Mouse (Mus musculus) gastrocnemius, postnatal 36 days (tissue): ENCODE results near the gene Mbd3. TPM values are rescaled to one million over a fixed set of nuclear protein-coding genes. Genes with fewer than 3 reads are reported as not detected.

Experiments used
- DNase-seq, 2 experiments: peaks; one replicate each; pipeline ENCODE4 v3.0.0; 2022
- intact Hi-C: fragments of 180-260 bp; cut with DNase I; formaldehyde crosslinking; loops from one replicate; pipeline ENCODE4 v1.15.1; 2025
- total RNA-seq, 2 experiments: library from RNA; stranded (reverse); gene quantifications; 2 replicates each; pipeline ENCODE4 v1.2.3; 2021

Mbd3 gene
- total RNA-seq, 2 experiments from 2014 or later: 95.1 to 99.9 TPM

- DNase-seq: no peak
- intact Hi-C loops: no loop called here
Measured at GRCm38 (mm10) chr10:80399973-80400703, 788 bp upstream of the Mbd3 start.

- intact Hi-C loops: no loop called here
- DNase-seq: peak; percentile 98 to 99
Measured at GRCm38 (mm10) chr10:80398719-80399190, 595 bp downstream of the Mbd3 start.

DNA sequence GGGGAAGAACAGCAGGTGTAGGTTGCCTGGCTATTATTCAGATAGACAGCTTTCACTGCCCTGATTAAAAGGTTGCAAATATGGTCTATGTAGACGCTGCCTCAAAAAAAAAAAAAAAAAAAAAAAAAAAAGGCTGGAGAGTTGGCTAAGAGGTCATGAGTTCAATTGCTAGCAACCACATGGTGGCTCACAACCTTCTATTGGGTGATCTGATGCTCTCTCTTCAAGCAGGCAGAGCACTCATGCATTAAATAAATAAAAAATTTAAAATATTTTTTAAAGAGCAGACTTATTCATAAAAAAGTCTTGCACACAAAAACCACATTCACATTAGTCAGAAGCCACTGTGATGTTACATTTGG lies 1.2 kb downstream of the Mbd3 start:
- intact Hi-C loops: no loop called here

GRCm38 (mm10) chr10:80397524-80398173 lies 1.7 kb downstream of the Mbd3 start:
- no peak for DNase-seq
- intact Hi-C loops: no loop called here

More for the DNA sequence above, 1.2 kb downstream of the Mbd3 start:
- no peak for DNase-seq

DNA sequence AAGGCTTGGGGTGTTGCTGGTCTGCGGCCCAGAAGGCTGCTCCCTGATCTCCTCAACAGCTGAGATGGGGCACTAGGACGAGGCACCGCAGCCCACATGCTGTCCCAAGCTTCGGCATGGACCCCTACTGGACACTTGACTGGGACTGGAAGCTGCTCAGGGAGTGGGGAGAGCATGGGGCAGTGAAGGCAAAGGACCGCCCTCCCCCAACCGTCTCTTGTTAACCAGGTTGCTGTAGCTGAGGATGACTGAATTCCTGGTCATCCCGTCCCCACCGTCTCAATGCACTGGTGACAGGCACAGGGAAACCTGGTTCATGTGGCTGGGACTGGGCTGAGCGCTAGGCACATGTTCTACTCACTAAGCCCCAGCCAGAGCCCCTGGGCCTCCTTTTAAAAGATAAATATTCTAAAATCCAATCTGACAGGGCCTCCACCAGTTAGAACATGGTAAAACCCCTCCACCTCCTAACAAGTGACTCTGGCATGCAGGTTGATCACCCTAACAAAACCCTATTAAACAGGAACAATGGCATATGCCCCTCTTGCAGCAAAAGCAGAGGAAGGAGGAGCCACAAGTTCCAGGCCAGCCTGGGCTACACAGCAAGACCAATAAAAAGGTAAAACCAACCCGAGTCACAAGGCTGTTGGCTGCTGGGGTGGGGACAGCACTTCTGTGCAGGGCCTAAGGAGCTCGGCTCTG lies 2.4 kb downstream of the Mbd3 start:
- no peak for DNase-seq
- intact Hi-C loops: no loop called here

DNA sequence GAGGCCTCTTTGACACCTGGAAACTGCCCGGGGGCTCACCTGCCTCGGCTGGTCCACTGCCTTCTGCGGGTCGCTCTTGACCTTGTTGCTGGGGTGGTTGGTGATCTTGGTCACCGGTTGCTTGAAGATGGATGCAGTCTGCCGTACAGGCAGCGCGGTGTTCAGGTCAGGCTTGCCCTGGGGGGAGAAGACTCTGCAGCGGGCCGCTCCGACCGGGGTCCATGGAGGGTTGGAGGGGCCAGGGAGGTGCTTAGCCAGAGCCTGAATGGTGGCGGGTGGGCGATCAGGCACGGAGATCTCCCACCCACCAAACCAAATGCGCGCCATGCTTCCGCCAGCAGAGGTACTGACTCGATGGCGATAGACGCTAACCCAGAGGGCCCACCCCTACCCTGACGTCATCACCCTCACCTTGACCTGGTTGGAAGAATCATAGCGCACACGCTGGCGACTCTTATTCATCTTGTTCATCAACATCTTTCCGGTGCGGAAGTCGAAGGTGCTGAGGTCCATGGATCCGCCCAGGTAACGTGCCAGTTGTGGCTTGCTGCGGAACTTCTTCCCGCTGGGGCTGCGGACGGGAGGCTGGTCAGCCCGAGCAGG lies 4.2 kb downstream of the Mbd3 start:
- intact Hi-C loops: no loop called here
- DNase-seq: no peak

GRCm38 (mm10) chr10:80392687-80393086 lies 6.7 kb downstream of the Mbd3 start:
- no peak for DNase-seq
- intact Hi-C loops: no loop called here

- no peak for DNase-seq
- intact Hi-C loops: no loop called here
Measured at GRCm38 (mm10) chr10:80390697-80391096, 8.7 kb downstream of the Mbd3 start.

DNA sequence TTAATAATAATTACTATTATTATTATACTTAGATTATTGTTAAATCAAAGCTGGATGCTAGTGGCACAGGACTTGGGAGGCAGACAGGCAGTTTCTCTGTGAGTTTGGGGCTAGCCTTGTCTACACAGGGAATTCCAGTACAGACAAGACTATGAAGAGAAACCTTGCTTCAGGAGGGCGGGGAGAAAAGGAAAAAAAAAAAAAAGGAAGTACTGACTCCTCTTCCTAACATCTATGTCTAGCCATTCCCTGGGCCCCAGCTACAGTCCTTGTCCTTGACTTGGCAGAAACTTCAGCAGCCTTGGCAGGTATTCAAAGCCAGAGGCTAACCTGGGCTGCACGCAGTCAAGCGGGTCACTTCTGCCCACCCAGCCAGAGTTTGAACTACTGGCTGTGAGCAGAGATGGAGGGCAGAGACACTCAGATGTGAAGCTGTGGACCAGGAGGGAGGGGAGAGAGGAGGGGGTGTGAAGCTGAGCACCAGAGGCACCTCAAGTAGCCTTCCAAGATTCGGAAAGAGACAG lies 10.1 kb downstream of the Mbd3 start:
- intact Hi-C loops: no loop called here
- no peak for DNase-seq

DNA sequence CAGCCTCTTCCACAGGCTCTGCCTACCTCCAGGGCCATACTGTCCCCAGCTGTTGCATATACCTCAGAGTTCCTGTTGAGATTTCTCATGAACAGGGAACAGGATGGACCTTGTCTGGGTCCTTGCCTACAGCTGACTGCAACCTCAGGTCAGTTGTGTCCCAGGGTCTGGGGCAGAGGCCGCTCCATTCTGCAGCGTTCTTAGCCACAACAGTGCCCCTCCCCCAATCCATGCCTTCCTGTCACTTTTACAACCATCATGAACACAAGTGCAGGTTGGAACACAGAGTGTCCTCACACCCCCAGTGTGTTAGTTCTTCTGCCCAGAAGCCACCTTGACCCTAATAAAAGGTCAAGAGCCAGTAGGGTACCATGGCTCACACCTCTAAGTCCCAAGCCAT lies 10.6 kb downstream of the Mbd3 start:
- DNase-seq: no peak
- intact Hi-C loops: no loop called here

DNA sequence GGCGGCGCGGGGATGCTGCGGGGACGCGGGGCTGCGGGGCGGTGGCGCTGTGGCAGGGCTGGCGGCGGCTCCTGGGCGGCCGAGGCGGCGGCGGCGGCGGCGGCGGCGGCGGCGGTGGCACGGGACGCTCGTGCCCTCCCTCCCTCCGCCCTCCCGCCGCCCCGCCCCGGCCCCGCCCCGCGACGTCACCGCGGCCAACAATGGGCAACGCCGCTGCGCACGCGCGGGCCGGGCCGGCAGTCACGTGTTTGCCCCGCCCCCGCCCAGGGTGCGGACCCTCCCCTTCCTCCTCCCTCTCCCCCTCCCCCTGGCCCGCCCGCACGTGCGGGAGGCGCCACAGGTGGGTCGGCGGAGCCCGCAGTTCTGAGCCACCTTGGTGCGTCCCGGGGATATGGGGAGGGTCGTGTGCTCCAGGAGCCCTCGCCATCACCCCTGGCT lies 11.8 kb downstream of the Mbd3 start, which contains the start of gene Mex3d:
Mex3d (minus strand) TSS at position 138 of the 438 bp plus-strand sequence.
- DNase-seq: peak; percentile 76 to 88
- intact Hi-C loops: no loop called here

- DNase-seq: no peak
- intact Hi-C loops: no loop called here
Measured at GRCm38 (mm10) chr10:80386735-80387471, 12.4 kb downstream of the Mbd3 start.

DNA sequence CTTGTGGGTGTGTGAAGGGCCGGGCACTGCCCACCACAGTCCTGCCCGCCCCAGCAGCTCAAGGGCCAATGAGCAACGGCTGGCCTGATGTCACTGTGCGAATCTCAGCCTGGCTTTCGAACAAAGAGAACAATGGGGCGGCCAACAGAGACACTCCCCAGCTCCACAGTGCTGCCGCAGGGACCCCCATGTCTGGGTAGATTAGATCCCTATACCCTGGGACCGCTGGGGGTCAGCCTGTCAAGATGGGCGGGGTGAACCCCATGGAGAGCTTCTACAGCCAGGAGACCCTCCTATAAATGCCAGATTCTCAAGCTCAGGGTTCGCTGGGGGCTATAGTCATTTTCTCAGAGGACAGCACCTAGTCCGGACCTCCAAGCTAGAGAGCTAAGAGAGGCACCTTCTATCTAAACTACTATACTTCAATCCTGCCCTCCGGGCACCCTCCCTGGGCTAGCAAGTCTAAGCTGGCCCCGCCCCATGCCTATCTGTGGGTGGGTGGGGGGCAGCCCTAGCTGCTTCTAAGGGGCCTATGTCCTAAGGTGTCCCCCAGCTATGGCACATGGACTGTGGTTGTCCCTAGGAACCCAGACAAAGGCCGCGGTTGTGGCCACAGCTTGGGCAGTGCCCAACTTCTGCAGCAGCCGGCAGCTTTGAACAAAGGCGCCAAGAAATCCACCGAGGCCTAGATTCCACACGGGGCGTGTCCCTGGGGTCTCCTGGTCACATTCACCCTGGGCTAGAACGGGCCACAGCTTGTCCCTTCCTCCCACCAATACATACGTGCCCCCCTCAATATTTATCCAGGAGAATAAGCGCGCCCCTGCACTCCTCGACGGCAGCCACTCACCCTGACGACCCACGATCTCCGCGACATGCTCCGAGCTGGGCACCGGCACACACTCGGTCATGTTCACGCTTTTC lies 13.3 kb downstream of the Mbd3 start:
- intact Hi-C loops: no loop called here
- DNase-seq: no peak

DNA sequence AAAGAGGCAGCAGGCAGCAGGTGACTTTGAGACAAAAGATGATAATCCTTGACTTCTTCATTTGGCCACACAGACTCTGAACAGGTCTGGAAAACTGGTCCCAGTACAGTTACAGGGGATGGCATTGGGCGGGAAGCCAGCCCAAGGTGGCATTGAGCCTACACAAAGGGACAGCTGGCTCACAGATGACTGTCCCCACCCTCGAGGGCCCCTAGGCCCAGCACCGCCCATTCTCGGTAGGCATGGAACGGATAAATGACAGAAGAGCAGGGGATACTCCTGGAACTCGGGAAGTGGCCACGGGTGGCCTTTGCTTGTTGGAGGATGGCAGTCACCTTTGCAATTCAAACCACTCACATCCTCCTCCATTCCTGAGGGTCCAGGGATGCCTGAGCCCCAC lies 14.0 kb downstream of the Mbd3 start:
- intact Hi-C loops: no loop called here
- DNase-seq: no peak

GRCm38 (mm10) chr10:80384709-80385108 lies 14.6 kb downstream of the Mbd3 start:
- no peak for DNase-seq
- intact Hi-C loops: no loop called here

DNA sequence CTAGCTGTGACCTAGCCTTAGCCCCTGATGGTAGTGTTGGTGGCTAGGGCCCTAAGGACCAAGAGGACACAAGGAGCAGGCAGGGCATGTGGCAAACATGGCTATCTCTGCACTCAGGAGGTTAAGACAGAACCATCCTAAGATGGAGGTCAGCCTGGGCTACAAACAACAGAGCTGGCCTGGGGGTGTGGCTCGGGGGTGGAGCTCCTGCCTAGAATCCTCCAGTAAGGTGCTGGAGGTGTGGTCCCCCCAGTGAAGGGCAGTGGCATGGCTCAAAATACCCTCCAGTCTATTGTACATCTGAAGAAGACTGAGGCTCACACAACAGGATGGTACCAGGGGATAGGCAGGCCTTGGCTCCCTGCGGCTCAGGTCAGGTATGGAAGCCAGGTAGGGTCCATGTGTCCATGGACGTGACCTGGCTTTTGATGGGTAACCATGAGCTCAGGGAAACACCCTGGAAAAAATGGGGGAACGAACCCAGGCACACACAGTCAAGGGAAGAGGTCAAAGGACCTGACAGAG lies 15.2 kb downstream of the Mbd3 start:
- DNase-seq: no peak
- intact Hi-C loops: no loop called here

DNA sequence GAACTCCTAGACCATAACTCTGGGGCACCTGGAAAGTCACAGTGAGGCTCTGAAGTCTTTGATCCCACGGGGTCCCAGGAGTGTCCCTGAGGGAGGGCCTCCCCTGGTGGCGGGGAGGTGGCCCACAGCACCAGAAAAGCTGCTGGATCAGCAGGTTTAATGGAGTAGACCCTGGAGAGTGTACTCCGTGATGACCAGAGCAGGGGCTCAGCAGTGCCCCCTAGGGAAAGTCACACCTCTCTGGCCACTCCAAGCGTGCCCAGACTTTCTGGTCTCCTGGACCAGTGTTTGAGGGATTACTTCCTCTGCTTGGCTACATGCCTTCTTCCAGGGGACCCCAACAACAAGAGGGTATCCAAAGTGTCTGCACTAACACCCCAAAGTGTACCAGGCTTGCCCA lies 15.9 kb downstream of the Mbd3 start:
- DNase-seq: no peak
- intact Hi-C loops: no loop called here

DNA sequence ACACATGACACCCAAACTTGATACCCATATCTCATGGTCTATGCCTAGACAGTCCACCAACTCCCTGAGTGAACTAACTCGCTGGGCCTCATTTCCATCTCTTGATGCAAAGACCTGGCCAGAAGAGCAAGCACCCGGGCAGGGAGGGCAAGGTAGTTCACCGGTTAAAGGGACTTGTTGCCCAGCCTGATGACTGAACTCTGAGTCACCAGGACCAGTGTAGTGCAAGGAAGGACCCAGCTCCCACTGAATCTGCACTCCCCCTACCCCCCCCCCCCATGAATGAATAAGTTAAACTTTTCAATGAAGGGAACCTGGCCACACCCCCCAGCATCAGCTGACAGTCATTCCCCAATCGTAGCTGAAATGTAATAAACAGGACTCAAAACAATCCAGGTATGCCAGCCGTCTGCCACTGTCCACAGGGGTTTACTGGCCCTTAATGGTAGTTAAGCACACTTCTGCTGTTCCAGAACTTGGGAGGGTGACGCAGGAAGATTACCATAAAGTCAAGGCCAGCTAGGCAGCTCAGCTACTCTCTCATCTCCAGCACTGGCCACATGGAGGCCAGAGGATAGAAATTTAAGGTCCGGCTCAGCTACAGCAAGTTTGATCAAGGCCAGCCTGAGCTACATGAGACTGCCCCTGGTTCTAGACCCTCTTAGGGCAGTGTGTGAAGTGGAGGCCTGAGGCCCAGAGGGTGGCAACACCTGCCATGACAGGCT lies 16.5 kb downstream of the Mbd3 start:
- intact Hi-C loops: no loop called here

More for the DNA sequence above, 16.5 kb downstream of the Mbd3 start:
- DNase-seq: no peak
